Mouse (Mus musculus) hindbrain, postnatal 0 days (tissue): Measurements from ENCODE around the gene Eif4e2. TPM values are rescaled to one million over a fixed set of nuclear protein-coding genes. Genes with fewer than 3 reads are reported as not detected.

Experiments
- ATAC-seq: fragments of 200-750 bp; cut with Nextera tagmentation; 2 replicates; pipeline ENCODE4 v1.8.0; 2017; ENCODE audit warnings: mild to moderate bottlenecking, moderate TSS enrichment, moderate library complexity
- DNase-seq: peaks from one replicate; pipeline ENCODE4 v3.0.0-alpha.2; 2015; ENCODE audit warnings: low spot score
- H3K27ac ChIP-seq: fragments of 300-500 bp; sonication (generic); 2 replicates; pipeline ENCODE4 v1.5.1; 2014; ENCODE audit warnings: mild to moderate bottlenecking
- H3K27me3 ChIP-seq: fragments of 300-500 bp; sonication (generic); 2 replicates; pipeline ENCODE4 v1.6.1; 2014; ENCODE audit warnings: low read length, mixed read lengths; ENCODE audit not compliant: insufficient read depth
- H3K36me3 ChIP-seq: fragments of 300-500 bp; sonication (generic); 2 replicates; pipeline ENCODE4 v1.6.1; 2014; ENCODE audit warnings: low read length, mixed read lengths; ENCODE audit not compliant: insufficient read depth
- H3K4me1 ChIP-seq: fragments of 300-500 bp; sonication (generic); 2 replicates; pipeline ENCODE4 v1.6.1; 2014; ENCODE audit warnings: antibody characterized with exemption, low read length, mixed read lengths; ENCODE audit not compliant: insufficient read depth
- H3K4me2 ChIP-seq: fragments of 300-500 bp; sonication (generic); 2 replicates; pipeline ENCODE4 v1.6.1; 2014; ENCODE audit warnings: low read depth, mild to moderate bottlenecking, low read length, moderate library complexity, mixed read lengths
- H3K4me3 ChIP-seq: fragments of 300-500 bp; sonication (generic); 2 replicates; pipeline ENCODE4 v1.5.1; 2014; ENCODE audit warnings: low read length
- H3K9ac ChIP-seq: fragments of 300-500 bp; sonication (generic); replicated peaks from 2 replicates; pipeline ENCODE4 v1.6.1; 2014; ENCODE audit warnings: mild to moderate bottlenecking, low read length, moderate library complexity, mixed read lengths
- H3K9me3 ChIP-seq: fragments of 300-500 bp; sonication (generic); 2 replicates; pipeline ENCODE4 v1.6.1; 2016; ENCODE audit warnings: low read length, mixed read lengths
- CTCF ChIP-seq: IDR thresholded peaks from 2 replicates; pipeline ENCODE4 v1.5.1; 2016; ENCODE audit warnings: antibody characterized with exemption, control low read depth, low read depth
- WGBS: fragments of 180-500 bp; shearing (Covaris S2); extraction: QIAGEN DNeasy Blood & Tissue Kit; methylation state at CpG from one replicate; pipeline ENCODE4 v1.1.7; 2014; 5-methylcytosine and 5-hydroxymethylcytosine counted together
- polyA plus RNA-seq: library from polyadenylated mRNA; unstranded; fragments of >200 nt; fragmentation: Nextera tagmentation; extraction: Ambion mirVana; gene quantifications from 2 replicates; pipeline ENCODE4 v1.2.1, GENCODE M21; 2015
- total RNA-seq: library from RNA; depleted of rRNA; stranded (reverse); fragments of >200 nt; gene quantifications from 2 replicates; pipeline ENCODE4 v1.2.3, GENCODE M21; 2014

Gene Eif4e2
- total and polyA plus RNA-seq, 2 experiments from 2014 or later: 60.4 to 99.7 TPM

DNA sequence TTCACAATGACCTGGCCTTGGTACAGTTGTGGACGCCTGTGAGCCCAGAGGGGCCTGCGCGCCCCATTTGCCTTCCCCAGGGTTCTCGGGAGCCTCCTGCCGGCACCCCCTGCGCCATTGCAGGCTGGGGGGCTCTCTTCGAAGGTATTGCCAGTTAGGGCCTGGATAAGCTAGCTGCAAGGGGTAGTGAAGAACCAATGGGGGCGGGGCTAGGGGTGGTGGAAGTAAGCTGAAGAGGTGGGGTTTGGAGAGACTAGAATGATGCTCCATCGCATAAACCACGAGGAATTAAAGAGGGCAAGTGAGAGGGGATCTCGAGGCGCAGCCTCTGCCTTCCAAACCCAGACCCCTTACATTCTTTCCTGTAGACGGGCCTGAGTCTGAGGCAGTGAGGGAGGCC is 28.2 kb upstream of the Eif4e2 start:
- no peak for DNase-seq
- no peak overlapping the region for H3K9ac ChIP-seq
- H3K27me3 ChIP-seq: peaks cover 25% of the 10 kb centered on the region; the same call in 1 of the 2 replicates
- ATAC-seq: 0 out of 2 replicates have a peak, but pooled peaks have one; percentile 1
- TF ChIP-seq CTCF: no peak
- WGBS: 15% methylated on average over 13 of the region's 13 CpGs
- no peaks in the 10 kb centered on the region for H3K4me1 ChIP-seq
- H3K9me3 ChIP-seq: no peaks in the 10 kb centered on the region
- no peaks in the 10 kb centered on the region for H3K36me3 ChIP-seq
- H3K4me2 ChIP-seq: no peak overlapping the region
- no peak overlapping the region for H3K27ac ChIP-seq
- H3K4me3 ChIP-seq: no peak overlapping the region

DNA sequence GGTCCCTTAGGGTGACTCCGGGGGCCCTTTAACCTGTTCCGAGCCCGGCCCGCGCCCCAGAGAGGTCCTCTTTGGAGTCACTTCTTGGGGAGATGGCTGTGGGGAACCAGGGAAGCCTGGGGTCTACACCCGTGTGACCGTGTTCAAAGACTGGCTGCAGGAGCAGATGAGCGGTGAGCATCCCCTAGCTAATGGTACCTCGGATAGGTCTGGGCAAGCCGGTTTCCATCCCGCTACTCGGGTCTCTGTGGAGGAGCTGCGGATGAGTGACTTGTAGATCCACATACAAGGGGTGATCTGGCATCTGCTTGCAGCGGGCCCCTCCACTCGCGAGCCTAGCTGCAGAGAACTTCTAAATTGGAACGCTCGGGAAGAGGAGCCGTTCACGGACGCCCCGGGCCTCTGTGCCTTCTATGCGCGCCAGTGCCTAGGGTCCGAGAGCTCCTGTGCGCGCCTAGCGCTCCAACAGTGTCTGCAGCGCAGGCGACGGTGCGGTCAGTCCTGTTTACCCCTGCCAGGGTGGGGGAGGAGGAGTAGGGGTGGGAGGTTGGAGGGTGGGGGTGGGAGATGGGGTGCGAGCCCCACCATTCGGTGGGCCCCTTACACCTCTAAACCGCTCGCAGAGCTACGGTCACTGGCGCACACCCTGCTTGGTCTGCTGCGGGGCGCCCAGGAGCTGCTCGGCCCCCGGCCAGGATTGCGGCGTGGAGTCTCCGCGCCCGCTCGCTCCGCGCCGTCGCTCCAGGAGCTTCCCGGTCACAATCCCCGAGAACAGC is 27.3 kb upstream of the Eif4e2 start:
- no peaks in the 10 kb centered on the region for H3K9me3 ChIP-seq
- no peaks in the 10 kb centered on the region for H3K36me3 ChIP-seq
- no peak for TF ChIP-seq CTCF
- DNase-seq: no peak
- peak overlapping the region; percentile 71 for H3K4me2 ChIP-seq
- peak overlapping the region; percentile 42 for H3K4me3 ChIP-seq
- peak overlapping the region; percentile 22; the same call in 1 of the 2 replicates for H3K9ac ChIP-seq
- peaks cover 25% of the 10 kb centered on the region; the same call in 1 of the 2 replicates for H3K27me3 ChIP-seq
- no peak overlapping the region for H3K27ac ChIP-seq
- H3K4me1 ChIP-seq: no peaks in the 10 kb centered on the region
- peak; percentile 43 for ATAC-seq
- WGBS: 3% methylated on average over 53 of the region's 54 CpGs

DNA sequence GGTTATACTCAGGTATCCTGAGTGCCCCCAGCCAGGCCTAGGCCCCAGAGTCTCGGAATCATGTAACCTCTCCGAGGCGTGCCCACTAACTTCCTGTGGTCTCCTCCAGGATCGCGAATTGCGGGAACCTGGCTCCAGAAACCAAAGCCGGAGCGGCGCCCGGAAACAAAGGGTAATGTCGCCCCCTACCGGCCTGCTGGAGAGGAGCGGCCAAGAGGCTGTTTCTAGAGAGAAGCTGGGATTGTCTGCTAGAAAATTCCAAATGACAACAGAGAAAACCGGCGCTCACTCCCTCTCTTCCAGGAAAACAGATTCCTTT is 26.7 kb upstream of the Eif4e2 start:
- Histone ChIP-seq H3K4me1 (no peaks in the 10 kb centered on the region), H3K4me2 (peak overlapping the region; percentile 71), H3K4me3 (peak overlapping the region; percentile 42), H3K9me3 (no peaks in the 10 kb centered on the region), H3K27me3 (peaks cover 25% of the 10 kb centered on the region; the same call in 1 of the 2 replicates), H3K36me3 (no peaks in the 10 kb centered on the region), H3K27ac (no peak overlapping the region), H3K9ac (peak overlapping the region; percentile 22; the same call in 1 of the 2 replicates)
- TF ChIP-seq CTCF: peak; percentile 92
- DNase-seq (peak; percentile 91), ATAC-seq (peak; percentile 39)
- under 1% methylated on average over 15 of the region's 15 CpGs for WGBS

DNA sequence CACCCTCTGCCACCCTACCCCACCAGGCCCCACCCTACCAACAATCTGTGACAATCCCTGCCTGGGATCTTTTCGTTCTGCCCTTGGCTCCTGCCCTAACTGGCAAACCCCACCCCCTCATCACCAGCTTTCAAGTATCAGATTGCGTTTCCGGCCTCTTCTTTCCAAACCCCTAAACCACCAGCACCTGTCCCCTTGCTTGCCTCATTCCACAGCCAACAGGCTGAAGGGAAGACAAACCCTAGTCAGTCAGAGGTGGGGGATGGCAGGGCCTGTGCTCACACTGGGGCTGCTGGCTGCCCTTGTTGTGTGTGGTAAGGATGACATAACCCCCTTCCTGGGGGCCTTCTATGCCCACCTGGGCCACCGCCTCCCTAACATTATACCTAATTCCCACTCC is 23.3 kb upstream of the Eif4e2 start, which contains the start of gene Chrnd:
Gene Chrnd (plus strand): TSS at position 179 of the 400 bp plus-strand sequence.
- 43% methylated on average over 4 of the region's 4 CpGs for WGBS
- peaks cover 20% of the 10 kb centered on the region; the same call in 1 of the 2 replicates for H3K27me3 ChIP-seq

DNA sequence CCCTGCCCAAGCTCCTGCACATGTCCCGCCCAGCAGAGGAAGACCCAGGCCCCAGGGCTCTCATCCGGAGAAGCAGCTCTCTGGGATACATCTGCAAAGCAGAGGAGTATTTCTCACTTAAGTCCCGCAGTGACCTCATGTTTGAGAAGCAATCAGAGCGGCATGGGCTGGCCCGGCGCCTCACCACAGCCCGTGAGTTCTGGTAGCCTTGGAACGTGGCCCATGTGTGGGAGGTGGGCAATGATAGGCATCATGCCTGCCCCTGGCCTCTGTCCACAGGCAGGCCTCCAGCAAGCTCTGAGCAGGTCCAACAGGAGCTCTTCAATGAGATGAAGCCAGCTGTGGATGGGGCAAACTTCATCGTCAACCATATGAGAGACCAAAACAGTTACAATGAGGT is 16.4 kb upstream of the Eif4e2 start:
- Histone ChIP-seq H3K27me3 (no peaks in the 10 kb centered on the region), H3K4me3 (no peak overlapping the region), H3K9ac (no peak overlapping the region), H3K9me3 (no peaks in the 10 kb centered on the region), H3K4me1 (no peaks in the 10 kb centered on the region), H3K36me3 (no peaks in the 10 kb centered on the region), H3K4me2 (no peak overlapping the region), H3K27ac (no peak overlapping the region)
- no peak for TF ChIP-seq CTCF
- ATAC-seq (no peak), DNase-seq (no peak)
- 67% methylated on average over 9 of the region's 9 CpGs for WGBS

More for the DNA sequence above, 23.3 kb upstream of the Eif4e2 start, which contains the start of gene Chrnd:
- no peak within 1 kb of the TSS for H3K9ac ChIP-seq
- H3K4me1 ChIP-seq: no peaks in the 10 kb centered on the region
- H3K9me3 ChIP-seq: no peaks in the 10 kb centered on the region
- TF ChIP-seq CTCF: no peak
- H3K4me2 ChIP-seq: no peak within 1 kb of the TSS
- ATAC-seq (no peak), DNase-seq (no peak)
- H3K36me3 ChIP-seq: no peaks in the 10 kb centered on the region
- H3K4me3 ChIP-seq: no peak within 1 kb of the TSS
- no peak within 1 kb of the TSS for H3K27ac ChIP-seq

DNA sequence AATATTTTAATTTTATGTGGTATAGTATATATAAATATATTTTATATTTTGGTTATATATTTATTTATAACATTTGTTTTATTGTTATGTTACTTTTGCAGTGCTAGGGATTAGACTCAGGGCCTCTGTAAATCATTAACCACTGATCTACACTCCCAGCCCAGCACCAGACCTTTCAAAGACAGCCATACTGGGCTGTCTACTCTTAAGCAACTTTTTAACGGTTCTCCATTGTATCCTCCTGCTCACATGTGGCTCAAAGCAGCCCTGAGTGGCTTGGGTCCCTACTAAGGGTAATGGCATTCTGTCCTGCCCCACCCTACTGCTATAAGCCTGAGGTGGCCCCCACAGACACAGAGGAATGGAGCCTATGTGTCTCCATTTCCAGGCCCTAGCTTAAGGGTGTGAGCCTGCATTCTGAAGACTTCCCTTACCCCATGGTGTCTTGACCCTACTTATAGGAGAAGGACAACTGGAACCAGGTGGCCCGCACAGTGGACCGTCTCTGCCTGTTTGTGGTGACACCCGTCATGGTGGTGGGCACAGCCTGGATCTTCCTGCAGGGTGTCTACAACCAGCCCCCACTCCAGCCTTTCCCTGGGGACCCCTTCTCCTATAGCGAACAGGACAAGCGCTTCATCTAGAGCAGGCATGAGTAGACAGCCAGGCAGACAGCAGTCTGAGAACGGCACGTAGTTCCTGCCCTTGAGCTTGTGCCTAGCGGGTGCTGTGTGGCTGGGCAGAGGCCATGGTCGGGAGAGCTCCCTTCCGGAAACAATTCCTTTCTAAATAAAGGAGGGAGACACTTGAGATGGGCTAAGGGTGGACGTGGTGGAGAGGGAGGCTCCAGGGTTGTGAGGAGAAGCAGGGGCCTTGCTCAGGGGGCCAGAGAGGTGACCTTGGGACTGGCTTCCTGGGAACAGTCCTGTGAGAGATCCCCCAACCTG is 15.3 kb upstream of the Eif4e2 start:
- no peaks in the 10 kb centered on the region for H3K36me3 ChIP-seq

More for the DNA sequence above, 15.3 kb upstream of the Eif4e2 start:
- H3K4me2 ChIP-seq: no peak overlapping the region
- H3K4me3 ChIP-seq: no peak overlapping the region
- H3K4me1 ChIP-seq: no peaks in the 10 kb centered on the region
- H3K9me3 ChIP-seq: no peaks in the 10 kb centered on the region
- no peak overlapping the region for H3K27ac ChIP-seq
- TF ChIP-seq CTCF: no peak
- H3K27me3 ChIP-seq: no peaks in the 10 kb centered on the region
- ATAC-seq (no peak), DNase-seq (no peak)
- WGBS: 77% methylated on average over 12 of the region's 12 CpGs
- H3K9ac ChIP-seq: no peak overlapping the region
